Mouse (Mus musculus) lung, adult 2 months (tissue): ENCODE data around the gene Peli3. TPM values are rescaled to one million over a fixed set of nuclear protein-coding genes. Genes with fewer than 3 reads are reported as not detected.

Experiments
- DNase-seq: peaks from one replicate; pipeline ENCODE4 v3.0.0; 2022
- H3K4me1 ChIP-seq: fragments of 200-500 bp; 2 replicates; pipeline ENCODE4 v1.6.1; 2011; ENCODE audit warnings: low read length; ENCODE audit not compliant: control insufficient read depth, insufficient read depth
- H3K4me3 ChIP-seq: fragments of 200-500 bp; replicated peaks from 2 replicates; pipeline ENCODE3; 2011; ENCODE audit warnings: low read depth, mild to moderate bottlenecking, control low read depth, low read length; ENCODE audit errors: extremely low read depth
- CTCF ChIP-seq: fragments of 200-500 bp; IDR thresholded peaks from 2 replicates; pipeline ENCODE4 v1.5.1; 2011; ENCODE audit warnings: mild to moderate bottlenecking, low read length, control low read depth; ENCODE audit not compliant: insufficient read depth
- POLR2A ChIP-seq: fragments of 200-500 bp; IDR thresholded peaks from 2 replicates; pipeline ENCODE4 v1.6.1; 2011; ENCODE audit warnings: low read depth, mild to moderate bottlenecking, control low read depth, low read length, borderline replicate concordance; ENCODE audit errors: extremely low read depth
- WGBS: fragments of 180-500 bp; shearing (Covaris S2); methylation state at CpG from one replicate; pipeline ENCODE4 v1.1.7; 2018; 5-methylcytosine and 5-hydroxymethylcytosine counted together
- polyA plus RNA-seq: library from polyadenylated mRNA; depleted of rRNA; stranded (reverse); fragments of >200 nt; gene quantifications from 2 replicates; pipeline ENCODE4 v1.2.3, GENCODE M21; 2012

Gene Peli3
- polyA plus RNA-seq, 1 experiment = 5.5 TPM

DNA sequence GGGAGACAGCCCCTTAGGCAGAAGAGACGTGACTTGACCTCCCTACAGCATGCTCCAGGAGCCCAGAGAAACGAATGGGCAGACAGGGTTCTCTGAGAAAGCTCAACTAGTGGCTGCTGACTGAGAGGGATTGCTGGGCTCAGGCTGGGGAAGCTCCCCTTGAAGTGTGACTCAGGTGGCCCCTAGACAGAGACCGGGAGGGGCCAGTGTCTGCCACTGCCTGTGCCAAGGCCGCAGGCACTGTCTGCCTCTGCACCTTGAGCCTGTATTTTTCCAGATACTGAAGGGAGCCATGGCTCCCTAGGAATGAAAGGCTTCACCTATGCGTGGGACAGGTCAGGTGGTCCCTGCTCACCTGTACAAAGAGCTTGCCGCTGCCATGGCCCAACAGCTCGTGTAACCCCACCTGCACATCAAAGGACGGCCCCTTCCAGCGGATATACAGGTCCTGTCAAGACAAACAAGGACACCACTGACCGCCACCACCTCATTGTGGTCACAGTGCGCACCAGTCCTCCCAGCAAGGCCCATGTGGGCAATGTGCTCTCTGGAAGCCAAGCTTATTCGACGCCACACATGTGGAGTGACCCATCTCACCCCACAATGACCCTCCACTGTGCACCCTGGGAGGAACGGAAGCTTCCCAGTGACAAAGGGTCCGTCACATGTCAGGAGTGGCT lies 26.9 kb downstream of the Peli3 start:
- no peak for DNase-seq
- WGBS = 94% methylated on average over 15 of the region's 15 CpGs
- Histone ChIP-seq H3K4me1 (no peaks in the 10 kb centered on the region), H3K4me3 (no peak overlapping the region)
- TF ChIP-seq POLR2A (no peak), CTCF (no peak)

- 88% methylated on average over 7 of the region's 7 CpGs for WGBS
- no peak overlapping the region for H3K4me3 ChIP-seq
- no peak for DNase-seq
- H3K4me1 ChIP-seq = 0 out of 2 replicates have a peak, but pooled peaks cover 2% of the 10 kb centered on the region
- TF ChIP-seq CTCF (no peak), POLR2A (no peak)
These were observed 33.6 kb downstream of the Peli3 start for GRCm38 (mm10) chr19:4909376-4909775.

- TF ChIP-seq CTCF = peak; percentile 56
- TF ChIP-seq POLR2A = no peak
- DNase-seq = no peak
- H3K4me3 ChIP-seq = no peak overlapping the region
- WGBS = 85% methylated on average over 4 of the region's 4 CpGs
- H3K4me1 ChIP-seq = 0 out of 2 replicates have a peak, but pooled peaks cover 2% of the 10 kb centered on the region
These were observed 34.8 kb downstream of the Peli3 start for GRCm38 (mm10) chr19:4908107-4908506.

- DNase-seq = peak; percentile 78
- TF ChIP-seq POLR2A = peak; percentile 33; the same call in 1 of the 2 replicates
- no peak for TF ChIP-seq CTCF
- 8% methylated on average over 31 of the region's 31 CpGs for WGBS
- peak within 1 kb of the TSS; percentile 74 for H3K4me3 ChIP-seq
- H3K4me1 ChIP-seq = 0 out of 2 replicates have a peak, but pooled peaks cover 2% of the 10 kb centered on the region
These were observed 36.7 kb downstream of the Peli3 start, which contains the start of gene Bbs1 for GRCm38 (mm10) chr19:4905979-4906794. TSS of gene Bbs1 (minus strand) at chr19:4906628.

DNA sequence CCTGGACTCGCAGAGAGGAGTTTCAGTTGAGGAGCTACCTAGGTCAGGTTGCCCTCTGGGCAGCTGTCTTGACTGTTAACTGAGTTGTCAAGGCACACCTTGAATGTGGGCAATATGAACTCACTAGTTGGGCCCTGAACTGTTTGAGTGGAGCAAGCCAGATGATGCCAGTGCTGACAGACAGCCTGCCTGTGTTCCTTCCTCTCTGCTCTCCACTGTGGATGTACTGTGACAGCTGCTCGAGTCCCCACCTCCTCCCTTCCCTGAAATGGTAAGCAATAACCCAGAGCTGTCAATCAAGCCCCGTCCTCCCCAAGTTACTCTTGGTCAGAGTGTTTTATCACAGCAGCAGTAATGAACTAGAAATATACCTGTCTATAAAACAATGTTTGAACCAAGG lies 43.0 kb downstream of the Peli3 start:
- Histone ChIP-seq H3K4me1 (no peaks in the 10 kb centered on the region), H3K4me3 (no peak overlapping the region)
- no peak for DNase-seq
- 66% methylated on average over 3 of the region's 3 CpGs for WGBS
- TF ChIP-seq POLR2A = no peak
- TF ChIP-seq CTCF = no peak

DNA sequence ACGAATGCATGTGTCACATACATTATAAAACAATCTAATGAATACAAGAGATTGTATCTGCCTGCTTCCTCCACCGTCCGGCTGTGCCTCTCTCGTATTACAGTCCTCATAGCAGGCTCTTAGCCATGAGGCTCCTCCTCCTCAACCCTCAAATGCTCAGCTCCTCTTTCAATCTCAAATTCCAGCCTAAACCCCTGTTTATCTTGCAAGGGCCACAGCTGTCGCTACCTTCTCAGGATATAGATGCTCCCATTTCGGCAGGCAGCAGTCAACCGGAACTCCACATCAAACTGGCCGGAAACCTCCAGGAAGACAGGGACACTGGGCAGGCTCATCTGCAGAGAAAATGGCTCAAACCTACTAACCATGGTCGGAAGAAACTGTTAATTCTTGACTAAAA lies 44.0 kb downstream of the Peli3 start:
- TF ChIP-seq CTCF (no peak), POLR2A (no peak)
- no peak for DNase-seq
- Histone ChIP-seq H3K4me1 (no peaks in the 10 kb centered on the region), H3K4me3 (no peak overlapping the region)
- WGBS = 71% methylated on average over 9 of the region's 9 CpGs

GRCm38 (mm10) chr19:4896780-4897520 lies 46.0 kb downstream of the Peli3 start:
- TF ChIP-seq CTCF (no peak), POLR2A (no peak)
- no peak for DNase-seq
- 67% methylated on average over 21 of the region's 21 CpGs for WGBS
- no peak overlapping the region for H3K4me3 ChIP-seq
- no peaks in the 10 kb centered on the region for H3K4me1 ChIP-seq

GRCm38 (mm10) chr19:4891798-4892197 lies 51.1 kb downstream of the Peli3 start:
- no peak for TF ChIP-seq POLR2A
- no peak for TF ChIP-seq CTCF
- Histone ChIP-seq H3K4me3 (no peak overlapping the region), H3K4me1 (no peaks in the 10 kb centered on the region)
- DNase-seq = no peak
- WGBS = 75% methylated on average over 3 of the region's 3 CpGs

GRCm38 (mm10) chr19:4889791-4890190 lies 53.1 kb downstream of the Peli3 start:
- TF ChIP-seq CTCF = no peak
- no peak for TF ChIP-seq POLR2A
- no peak for DNase-seq
- Histone ChIP-seq H3K4me1 (no peaks in the 10 kb centered on the region), H3K4me3 (no peak overlapping the region)
- WGBS = 81% methylated on average over 10 of the region's 10 CpGs
